Mouse (Mus musculus): ENCODE measurements at regions not wholly inside any gene's neighbourhood (a gene's known extent, or its start where the extent isn't known, plus 50 kb on each side); places are given as distances from the start of the nearest gene placed in this dataset.

DNA sequence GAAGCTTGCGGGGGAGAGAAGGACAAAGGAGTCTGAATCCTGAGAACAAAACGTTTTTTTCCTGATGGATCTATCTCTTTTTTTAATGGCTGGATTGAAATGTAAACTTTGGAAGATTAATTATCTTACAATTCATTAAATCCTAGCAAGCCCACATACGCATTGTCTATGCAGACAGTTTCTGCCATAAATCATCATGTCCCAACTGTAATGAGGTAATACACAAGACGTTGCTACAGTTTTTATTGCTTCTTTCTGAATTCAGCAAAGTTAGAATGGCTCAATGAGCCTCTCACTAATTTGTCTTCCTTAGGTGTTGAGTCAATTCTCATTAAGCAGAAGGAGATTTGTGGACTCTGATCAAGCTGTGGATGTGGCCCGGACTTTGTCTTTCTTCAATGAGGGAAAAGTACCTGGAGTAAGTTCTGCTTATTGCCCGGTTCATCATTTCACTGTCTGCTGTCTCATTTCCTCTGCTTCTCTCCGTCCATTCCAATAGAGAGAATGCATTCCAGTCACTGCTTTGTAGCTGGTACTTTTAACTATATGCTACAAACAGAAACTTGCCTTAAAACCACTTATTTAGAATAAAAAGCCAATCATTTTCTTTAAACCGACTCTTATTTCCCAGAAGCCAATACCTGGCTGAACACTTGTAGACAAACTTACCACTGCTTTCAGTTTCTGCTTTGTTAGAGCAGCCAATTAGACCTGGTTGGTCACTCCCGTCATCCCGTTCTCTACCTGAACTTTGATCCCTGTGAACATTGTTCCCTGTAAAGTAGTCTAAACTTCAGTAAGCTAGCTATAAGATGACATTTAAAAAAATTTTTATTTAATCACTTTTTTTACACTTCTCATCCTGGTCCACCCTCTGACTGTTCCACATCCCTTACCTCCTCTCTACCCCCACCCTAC lies 288.7 kb upstream of the C030005K15Rik start:
- H3K36me3 ChIP-seq (ENCODE audit: control insufficient read depth, insufficient read depth): no peaks in the 10 kb centered on the region
- no peaks in the 10 kb centered on the region for H3K27me3 ChIP-seq (ENCODE audit: control insufficient read depth, insufficient read depth, insufficient read length)
- no peak overlapping the region for H3ac ChIP-seq (ENCODE audit: control insufficient read depth, insufficient read length, low read depth)
- H3K79me2 ChIP-seq (ENCODE audit: control insufficient read depth, insufficient read depth): no peaks in the 10 kb centered on the region
- no peak overlapping the region for H3K4me3 ChIP-seq (ENCODE audit: insufficient read depth, poor library complexity, severe bottlenecking)
- no peaks in the 10 kb centered on the region for H3K79me3 ChIP-seq (ENCODE audit: low read depth)
- TF ChIP-seq CEBPB (IDR thresholded peaks at IDR 0.05; ENCODE audit: low read depth) (no peak), CTCF (IDR thresholded peaks at IDR 0.05; ENCODE audit: control insufficient read depth, insufficient read depth, insufficient read length) (no peak), MAX (IDR thresholded peaks at IDR 0.05) (no peak), MYOD1 (IDR thresholded peaks at IDR 0.05; ENCODE audit: control insufficient read depth, insufficient read length, low read depth) (no peak), MYOG (IDR thresholded peaks at IDR 0.05; ENCODE audit: control insufficient read depth, extremely low read depth, insufficient read length) (no peak), FOSL1 (IDR thresholded peaks at IDR 0.05; ENCODE audit: insufficient read depth, low read length, poor library complexity, severe bottlenecking) (no peak), USF1 (IDR thresholded peaks at IDR 0.05; ENCODE audit: low read depth) (no peak)

GRCm38 (mm10) chr10:98016596-98017304 lies 290.2 kb upstream of the C030005K15Rik start:
- no peaks in the 10 kb centered on the region for H3K36me3 ChIP-seq (ENCODE audit: control insufficient read depth, insufficient read depth)
- H3K27me3 ChIP-seq (ENCODE audit: control insufficient read depth, insufficient read depth, insufficient read length): no peaks in the 10 kb centered on the region
- no peaks in the 10 kb centered on the region for H3K79me3 ChIP-seq (ENCODE audit: low read depth)
- no peaks in the 10 kb centered on the region for H3K79me2 ChIP-seq (ENCODE audit: control insufficient read depth, insufficient read depth)
- H3K4me3 ChIP-seq (ENCODE audit: insufficient read depth, poor library complexity, severe bottlenecking): no peak overlapping the region
- no peak for TF ChIP-seq MAX (IDR thresholded peaks at IDR 0.05)
- TF ChIP-seq USF1 (IDR thresholded peaks at IDR 0.05; ENCODE audit: low read depth): no peak
- no peak for TF ChIP-seq CEBPB (IDR thresholded peaks at IDR 0.05; ENCODE audit: low read depth)
- TF ChIP-seq CTCF (IDR thresholded peaks at IDR 0.05; ENCODE audit: control insufficient read depth, insufficient read depth, insufficient read length): no peak
- no peak for TF ChIP-seq FOSL1 (IDR thresholded peaks at IDR 0.05; ENCODE audit: insufficient read depth, low read length, poor library complexity, severe bottlenecking)
- no peak for TF ChIP-seq MYOD1 (IDR thresholded peaks at IDR 0.05; ENCODE audit: control insufficient read depth, insufficient read length, low read depth)
- no peak for TF ChIP-seq MYOG (IDR thresholded peaks at IDR 0.05; ENCODE audit: control insufficient read depth, extremely low read depth, insufficient read length)
- no peak overlapping the region for H3ac ChIP-seq (ENCODE audit: control insufficient read depth, insufficient read length, low read depth)

GRCm38 (mm10) chr10:98029124-98029523 lies 302.6 kb upstream of the C030005K15Rik start:
- H3K27me3 ChIP-seq (ENCODE audit: control insufficient read depth, insufficient read depth, insufficient read length): no peaks in the 10 kb centered on the region
- TF ChIP-seq CTCF (IDR thresholded peaks at IDR 0.05; ENCODE audit: control insufficient read depth, insufficient read depth, insufficient read length) (no peak), FOSL1 (IDR thresholded peaks at IDR 0.05; ENCODE audit: insufficient read depth, low read length, poor library complexity, severe bottlenecking) (no peak), MYOD1 (IDR thresholded peaks at IDR 0.05; ENCODE audit: control insufficient read depth, insufficient read length, low read depth) (no peak), USF1 (IDR thresholded peaks at IDR 0.05; ENCODE audit: low read depth) (no peak), CEBPB (IDR thresholded peaks at IDR 0.05; ENCODE audit: low read depth) (no peak), MYOG (IDR thresholded peaks at IDR 0.05; ENCODE audit: control insufficient read depth, extremely low read depth, insufficient read length) (no peak), MAX (IDR thresholded peaks at IDR 0.05) (no peak)
- no peaks in the 10 kb centered on the region for H3K79me2 ChIP-seq (ENCODE audit: control insufficient read depth, insufficient read depth)
- H3K79me3 ChIP-seq (ENCODE audit: low read depth): no peaks in the 10 kb centered on the region
- no peaks in the 10 kb centered on the region for H3K36me3 ChIP-seq (ENCODE audit: control insufficient read depth, insufficient read depth)
- no peak overlapping the region for H3K4me3 ChIP-seq (ENCODE audit: insufficient read depth, poor library complexity, severe bottlenecking)
- no peak overlapping the region for H3ac ChIP-seq (ENCODE audit: control insufficient read depth, insufficient read length, low read depth)

- Histone ChIP-seq H3K27me3 (ENCODE audit: control insufficient read depth, insufficient read depth, insufficient read length) (no peaks in the 10 kb centered on the region), H3K79me3 (ENCODE audit: low read depth) (no peaks in the 10 kb centered on the region), H3K4me3 (ENCODE audit: insufficient read depth, poor library complexity, severe bottlenecking) (no peak overlapping the region), H3ac (ENCODE audit: control insufficient read depth, insufficient read length, low read depth) (no peak overlapping the region), H3K36me3 (ENCODE audit: control insufficient read depth, insufficient read depth) (no peaks in the 10 kb centered on the region), H3K79me2 (ENCODE audit: control insufficient read depth, insufficient read depth) (no peaks in the 10 kb centered on the region)
- TF ChIP-seq CEBPB (IDR thresholded peaks at IDR 0.05; ENCODE audit: low read depth): no peak
- no peak for TF ChIP-seq CTCF (IDR thresholded peaks at IDR 0.05; ENCODE audit: control insufficient read depth, insufficient read depth, insufficient read length)
- TF ChIP-seq FOSL1 (IDR thresholded peaks at IDR 0.05; ENCODE audit: insufficient read depth, low read length, poor library complexity, severe bottlenecking): no peak
- TF ChIP-seq MYOD1 (IDR thresholded peaks at IDR 0.05; ENCODE audit: control insufficient read depth, insufficient read length, low read depth): no peak
- no peak for TF ChIP-seq MYOG (IDR thresholded peaks at IDR 0.05; ENCODE audit: control insufficient read depth, extremely low read depth, insufficient read length)
- no peak for TF ChIP-seq MAX (IDR thresholded peaks at IDR 0.05)
- TF ChIP-seq USF1 (IDR thresholded peaks at IDR 0.05; ENCODE audit: low read depth): no peak
Measured at GRCm38 (mm10) chr10:98029621-98030020, 303.1 kb upstream of the C030005K15Rik start.

GRCm38 (mm10) chr10:98032661-98033060 lies 306.1 kb upstream of the C030005K15Rik start:
- TF ChIP-seq CTCF (IDR thresholded peaks at IDR 0.05; ENCODE audit: control insufficient read depth, insufficient read depth, insufficient read length) (no peak), USF1 (IDR thresholded peaks at IDR 0.05; ENCODE audit: low read depth) (no peak), MYOG (IDR thresholded peaks at IDR 0.05; ENCODE audit: control insufficient read depth, extremely low read depth, insufficient read length) (no peak), FOSL1 (IDR thresholded peaks at IDR 0.05; ENCODE audit: insufficient read depth, low read length, poor library complexity, severe bottlenecking) (no peak), MAX (IDR thresholded peaks at IDR 0.05) (no peak), CEBPB (IDR thresholded peaks at IDR 0.05; ENCODE audit: low read depth) (no peak), MYOD1 (IDR thresholded peaks at IDR 0.05; ENCODE audit: control insufficient read depth, insufficient read length, low read depth) (no peak)
- H3ac ChIP-seq (ENCODE audit: control insufficient read depth, insufficient read length, low read depth): no peak overlapping the region
- no peaks in the 10 kb centered on the region for H3K36me3 ChIP-seq (ENCODE audit: control insufficient read depth, insufficient read depth)
- H3K79me2 ChIP-seq (ENCODE audit: control insufficient read depth, insufficient read depth): no peaks in the 10 kb centered on the region
- H3K27me3 ChIP-seq (ENCODE audit: control insufficient read depth, insufficient read depth, insufficient read length): no peaks in the 10 kb centered on the region
- H3K79me3 ChIP-seq (ENCODE audit: low read depth): no peaks in the 10 kb centered on the region
- H3K4me3 ChIP-seq (ENCODE audit: insufficient read depth, poor library complexity, severe bottlenecking): no peak overlapping the region

Data from C2C12 (cell line).